Mouse (Mus musculus): ENCODE results near the gene Pon3. TPM values are rescaled to one million over a fixed set of nuclear protein-coding genes. Genes with fewer than 3 reads are reported as not detected.

Pon3 gene
- polyA plus RNA-seq (2016; fragmentation: Nextera tagmentation; extraction: Ambion mirVana) = 4.5 TPM in 2 replicates

DNA sequence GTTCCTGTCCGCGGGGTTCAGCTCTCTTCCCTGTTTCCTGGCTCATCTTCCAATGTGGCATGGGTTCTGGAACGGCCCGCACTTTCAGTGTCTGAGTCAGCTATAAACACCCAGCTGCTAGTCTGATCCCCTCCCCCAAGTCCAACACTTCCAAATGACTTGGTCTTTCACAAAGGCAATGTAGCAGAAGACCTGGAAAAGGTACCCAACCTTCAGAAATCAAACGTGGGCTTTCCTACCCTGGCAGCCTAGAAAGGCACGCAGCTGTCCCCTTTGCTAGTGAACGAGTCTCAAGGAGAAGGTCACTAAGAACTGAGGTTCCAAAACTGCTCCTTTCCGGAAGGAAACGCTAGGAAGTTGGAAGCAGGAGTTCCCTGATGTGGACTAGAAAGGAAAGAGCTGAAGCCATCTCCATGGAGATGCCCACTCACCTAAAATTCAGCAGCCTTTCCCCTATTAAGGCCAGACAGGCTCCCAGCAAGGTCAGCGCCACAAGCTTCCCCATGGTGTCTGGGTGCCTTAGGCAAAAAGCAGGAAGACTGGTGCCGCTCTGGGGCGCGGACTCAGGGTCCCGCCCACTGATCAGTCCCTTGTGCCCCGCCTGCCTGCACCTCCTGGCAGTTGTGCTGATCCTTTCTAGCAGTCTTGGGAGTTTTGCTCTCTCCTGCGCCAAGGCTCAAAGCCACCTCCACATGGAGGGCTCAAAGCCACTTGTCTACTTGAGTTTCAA is at the start of gene Pon3:
Gene Pon3, minus strand, starts transcription at position 565 of the 730 bp plus-strand sequence.
- H3K36me3 ChIP-seq (replicated peaks) = no peaks in the 10 kb centered on the region
- H3K9me3 ChIP-seq = no peaks in the 10 kb centered on the region
- H3K4me1 ChIP-seq = peaks cover 15% of the 10 kb centered on the region
- peak within 1 kb of the TSS; percentile 75 for H3K27ac ChIP-seq
- no peaks in the 10 kb centered on the region for H3K27me3 ChIP-seq (ENCODE audit: poor library complexity, severe bottlenecking)
- WGBS = 10% methylated on average over 16 of the region's 16 CpGs
- peak within 1 kb of the TSS; percentile 47 for H3K4me3 ChIP-seq
- DNase-seq (ENCODE audit: extremely low spot score, low spot score) = peak; percentile 41

DNA sequence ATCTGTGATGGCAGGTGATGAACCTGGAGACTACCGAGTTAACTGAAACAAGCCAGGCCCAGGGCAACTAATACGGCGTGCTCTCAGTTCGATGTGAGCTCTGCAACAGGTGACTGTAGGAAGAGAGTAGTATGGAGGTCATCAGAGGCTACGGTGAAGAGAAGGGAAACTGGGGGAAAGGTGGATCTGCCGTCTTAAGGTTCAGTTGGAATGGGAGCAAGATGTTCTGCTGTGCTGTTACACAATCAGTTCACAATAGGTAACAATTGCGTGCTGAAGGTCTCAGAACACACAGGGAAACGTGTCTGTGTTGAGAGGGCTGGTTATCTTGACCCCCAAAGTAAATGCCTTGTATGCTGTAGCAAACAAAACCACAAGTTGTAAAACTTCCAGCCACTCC is 48.9 kb upstream of the Pon3 start:
- H3K27ac ChIP-seq = no peak overlapping the region
- peaks cover 8% of the 10 kb centered on the region; the same call in 1 of the 2 replicates for H3K27me3 ChIP-seq (ENCODE audit: poor library complexity, severe bottlenecking)
- no peak for DNase-seq (ENCODE audit: extremely low spot score, low spot score)
- H3K9me3 ChIP-seq = no peaks in the 10 kb centered on the region
- peaks cover 5% of the 10 kb centered on the region; the same call in 1 of the 2 replicates for H3K4me1 ChIP-seq
- no peak overlapping the region for H3K4me3 ChIP-seq
- no peaks in the 10 kb centered on the region for H3K36me3 ChIP-seq (replicated peaks)
- 87% methylated on average over 8 of the region's 8 CpGs for WGBS

DNA sequence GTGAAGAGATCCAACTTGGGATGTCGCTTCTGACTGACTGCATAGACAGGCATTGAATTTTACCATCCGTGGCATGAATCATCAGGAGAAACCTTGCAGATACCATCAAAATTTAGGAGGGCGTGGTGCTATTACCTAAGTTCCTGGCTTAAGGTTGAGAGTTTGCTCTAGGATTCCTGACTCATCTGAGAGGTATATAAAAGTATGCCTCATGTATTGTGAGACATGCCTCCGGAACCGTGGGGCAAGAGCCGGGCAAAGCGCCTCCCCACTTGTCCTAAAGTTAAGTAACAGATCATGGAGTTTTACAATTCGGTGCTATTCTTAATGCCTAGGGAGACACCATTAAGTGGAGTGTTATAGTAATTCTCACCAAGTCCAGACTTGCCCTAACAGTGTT is 44.5 kb upstream of the Pon3 start:
- Histone ChIP-seq H3K36me3 (replicated peaks) (no peaks in the 10 kb centered on the region), H3K4me3 (no peak overlapping the region), H3K4me1 (peaks cover 29% of the 10 kb centered on the region), H3K27me3 (ENCODE audit: poor library complexity, severe bottlenecking) (peaks cover 11% of the 10 kb centered on the region; the same call in 1 of the 2 replicates), H3K9me3 (no peaks in the 10 kb centered on the region), H3K27ac (no peak overlapping the region)
- 91% methylated on average over 8 of the region's 8 CpGs for WGBS
- no peak for DNase-seq (ENCODE audit: extremely low spot score, low spot score)

DNA sequence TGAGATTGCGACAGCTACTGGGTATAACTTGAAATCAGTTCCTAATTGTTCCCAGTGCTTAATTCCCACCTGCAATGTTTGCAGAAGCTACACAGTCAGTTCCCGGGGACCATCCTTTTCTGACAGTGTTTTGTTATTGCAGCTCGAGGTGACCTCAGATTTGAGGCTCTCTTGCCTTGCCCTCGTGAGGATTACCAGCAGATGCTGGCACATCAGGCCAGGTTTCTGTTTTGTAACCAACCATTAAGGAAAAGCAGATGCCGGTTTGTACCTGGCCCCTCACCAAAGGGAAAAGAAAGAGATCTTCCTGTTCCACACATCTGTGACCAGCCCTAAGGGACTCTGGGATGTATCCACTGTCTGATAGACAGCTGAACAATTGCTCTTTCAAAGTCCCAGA is 43.5 kb upstream of the Pon3 start:
- Histone ChIP-seq H3K36me3 (replicated peaks) (0 out of 2 replicates have a peak, but pooled peaks cover 2% of the 10 kb centered on the region), H3K9me3 (no peaks in the 10 kb centered on the region), H3K27me3 (ENCODE audit: poor library complexity, severe bottlenecking) (peaks cover 11% of the 10 kb centered on the region; the same call in 1 of the 2 replicates), H3K4me3 (no peak overlapping the region), H3K4me1 (peaks cover 25% of the 10 kb centered on the region), H3K27ac (no peak overlapping the region)
- 62% methylated on average over 5 of the region's 5 CpGs for WGBS
- no peak for DNase-seq (ENCODE audit: extremely low spot score, low spot score)

DNA sequence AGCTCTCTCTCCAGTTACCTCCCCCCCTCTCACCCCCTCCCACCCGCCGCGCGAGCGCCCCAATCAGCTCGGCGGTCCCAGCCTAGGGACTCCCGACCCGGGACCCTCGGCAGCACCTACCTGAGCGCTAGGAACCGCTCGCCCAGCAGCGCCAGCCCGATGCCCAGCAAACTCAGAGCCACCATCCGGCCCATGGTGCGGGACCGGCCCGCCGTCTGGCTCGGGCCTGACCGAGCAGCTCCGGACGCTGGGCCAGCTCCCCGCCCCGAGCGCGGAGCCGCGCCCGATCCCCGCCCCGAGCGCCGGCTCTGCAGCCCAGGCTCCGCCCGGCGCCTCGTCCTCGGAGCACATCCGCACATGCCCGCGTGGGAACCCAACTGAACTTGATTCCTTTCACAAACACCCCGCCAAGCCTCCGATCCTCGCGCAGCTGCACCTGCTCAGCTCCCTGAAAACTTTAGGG is 42.0 kb upstream of the Pon3 start, which contains the start of gene Pon2:
Gene Pon2, minus strand, starts transcription at position 364 of the 463 bp plus-strand sequence.
- Histone ChIP-seq H3K36me3 (replicated peaks) (0 out of 2 replicates have a peak, but pooled peaks cover 2% of the 10 kb centered on the region), H3K27me3 (ENCODE audit: poor library complexity, severe bottlenecking) (peaks cover 11% of the 10 kb centered on the region; the same call in 1 of the 2 replicates), H3K9me3 (no peaks in the 10 kb centered on the region), H3K4me3 (peak within 1 kb of the TSS; percentile 74), H3K4me1 (peaks cover 25% of the 10 kb centered on the region), H3K27ac (peak within 1 kb of the TSS; percentile 97)
- WGBS = under 1% methylated on average over 46 of the region's 47 CpGs
- peak; percentile 82 for DNase-seq (ENCODE audit: extremely low spot score, low spot score)

DNA sequence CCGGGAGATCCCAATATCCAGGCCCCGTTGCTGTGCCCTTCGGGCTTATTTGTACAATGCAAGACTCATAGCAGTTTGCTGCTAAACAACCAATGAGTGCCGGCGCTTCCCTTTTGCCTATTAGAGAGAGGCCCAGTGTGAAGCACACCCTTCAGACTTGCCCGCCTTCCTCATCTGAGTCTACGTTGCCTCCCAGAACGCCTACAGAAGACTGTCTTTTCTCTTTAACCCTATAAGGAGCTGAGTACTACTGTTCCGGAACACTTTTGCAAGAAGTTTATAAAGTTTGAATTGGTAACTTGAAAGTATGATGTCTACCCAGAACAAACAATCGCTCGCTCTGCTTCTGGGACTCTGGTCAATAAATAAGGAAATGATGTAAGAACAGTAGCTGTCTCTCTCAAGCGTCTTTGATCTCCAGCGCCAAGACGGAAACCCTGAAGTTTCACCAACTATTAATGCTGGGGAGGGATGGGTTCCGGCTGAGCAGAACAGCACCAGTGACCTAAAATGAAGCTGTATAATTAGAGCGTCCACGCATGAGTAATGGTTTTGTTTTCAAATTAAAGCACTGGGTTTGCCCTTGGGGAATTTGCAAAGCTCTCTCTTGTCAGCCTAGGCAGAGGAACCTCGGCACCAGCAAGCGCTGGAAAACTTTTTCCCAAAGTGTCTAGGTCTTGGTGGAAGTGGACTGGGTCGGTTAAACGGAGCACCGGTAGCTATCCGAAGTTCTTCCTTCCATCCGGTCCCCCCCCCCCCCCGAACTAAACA is 41.4 kb upstream of the Pon3 start:
- H3K27me3 ChIP-seq (ENCODE audit: poor library complexity, severe bottlenecking) = peaks cover 11% of the 10 kb centered on the region; the same call in 1 of the 2 replicates
- H3K4me1 ChIP-seq = peaks cover 25% of the 10 kb centered on the region
- peak; percentile 64 for DNase-seq (ENCODE audit: extremely low spot score, low spot score)
- H3K36me3 ChIP-seq (replicated peaks) = 0 out of 2 replicates have a peak, but pooled peaks cover 2% of the 10 kb centered on the region
- H3K9me3 ChIP-seq = no peaks in the 10 kb centered on the region
- peak overlapping the region; percentile 74 for H3K4me3 ChIP-seq
- WGBS = 6% methylated on average over 23 of the region's 25 CpGs
- peak overlapping the region; percentile 97 for H3K27ac ChIP-seq

DNA sequence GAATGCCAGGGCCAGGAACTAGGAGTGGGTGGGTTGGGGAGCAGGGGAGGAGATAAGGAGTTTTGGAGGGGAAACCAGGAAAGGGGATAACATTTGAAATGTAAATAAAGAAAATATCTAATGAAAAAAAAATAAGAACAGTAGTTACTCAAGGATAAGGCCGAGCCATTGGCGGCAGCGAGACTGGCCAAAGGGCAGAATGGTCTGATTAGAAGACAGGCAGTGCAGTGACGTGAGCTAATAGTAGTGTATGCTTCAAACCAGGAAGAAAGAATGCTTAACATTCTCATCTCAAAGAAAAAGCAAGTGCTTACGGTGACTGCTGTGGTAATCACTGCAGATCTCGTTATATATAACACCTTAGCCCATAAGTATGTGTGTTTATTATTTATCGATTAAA is 40.0 kb upstream of the Pon3 start:
- 95% methylated on average over 7 of the region's 7 CpGs for WGBS
- Histone ChIP-seq H3K4me3 (peak overlapping the region; percentile 74; the same call in 1 of the 2 replicates), H3K27ac (no peak overlapping the region), H3K4me1 (peaks cover 31% of the 10 kb centered on the region), H3K36me3 (replicated peaks) (0 out of 2 replicates have a peak, but pooled peaks cover 2% of the 10 kb centered on the region), H3K9me3 (no peaks in the 10 kb centered on the region), H3K27me3 (ENCODE audit: poor library complexity, severe bottlenecking) (peaks cover 10% of the 10 kb centered on the region; the same call in 1 of the 2 replicates)
- no peak for DNase-seq (ENCODE audit: extremely low spot score, low spot score)

DNA sequence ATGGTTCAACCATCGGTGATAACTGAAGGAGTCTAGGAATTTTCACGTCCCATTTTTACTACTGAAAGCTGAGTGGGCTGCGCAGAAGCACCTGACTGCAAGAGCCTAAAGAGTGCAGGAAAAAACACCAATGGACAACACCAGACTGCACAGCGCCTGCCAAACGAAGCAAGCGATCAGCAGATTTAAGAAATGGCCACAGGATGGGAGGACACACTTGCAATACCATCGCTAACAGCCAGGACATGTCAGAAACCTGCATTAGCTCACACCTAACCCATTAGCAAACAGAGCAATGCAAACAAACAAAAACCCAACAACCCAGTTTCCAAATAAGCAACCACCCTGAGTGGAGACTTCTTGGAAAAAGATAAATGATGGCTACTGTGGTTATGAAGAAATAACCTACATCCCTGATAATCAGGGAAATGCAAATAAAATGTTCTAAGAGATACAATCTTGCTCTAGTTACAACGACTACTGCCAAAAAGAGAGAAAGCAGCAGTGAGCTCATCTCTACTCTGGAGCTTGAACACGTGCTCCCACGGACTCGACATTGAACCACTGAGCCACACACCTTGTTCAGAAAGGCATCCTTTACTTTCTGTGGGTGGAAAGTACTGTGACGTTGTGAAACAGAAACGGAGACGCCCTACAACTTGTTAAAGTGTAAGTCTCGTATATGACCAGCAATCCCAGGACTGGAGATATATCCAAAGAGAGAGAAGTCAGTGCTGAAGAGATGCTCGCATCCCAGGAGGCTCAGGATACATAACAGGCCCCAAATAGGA is 38.8 kb upstream of the Pon3 start:
- no peak overlapping the region for H3K4me3 ChIP-seq
- no peak overlapping the region for H3K27ac ChIP-seq
- no peak for DNase-seq (ENCODE audit: extremely low spot score, low spot score)
- H3K4me1 ChIP-seq = peaks cover 31% of the 10 kb centered on the region
- H3K27me3 ChIP-seq (ENCODE audit: poor library complexity, severe bottlenecking) = 0 out of 2 replicates have a peak, but pooled peaks cover 3% of the 10 kb centered on the region
- WGBS = 93% methylated on average over 16 of the region's 16 CpGs
- no peaks in the 10 kb centered on the region for H3K9me3 ChIP-seq
- peaks cover 2% of the 10 kb centered on the region; the same call in 1 of the 2 replicates for H3K36me3 ChIP-seq (replicated peaks)

DNA sequence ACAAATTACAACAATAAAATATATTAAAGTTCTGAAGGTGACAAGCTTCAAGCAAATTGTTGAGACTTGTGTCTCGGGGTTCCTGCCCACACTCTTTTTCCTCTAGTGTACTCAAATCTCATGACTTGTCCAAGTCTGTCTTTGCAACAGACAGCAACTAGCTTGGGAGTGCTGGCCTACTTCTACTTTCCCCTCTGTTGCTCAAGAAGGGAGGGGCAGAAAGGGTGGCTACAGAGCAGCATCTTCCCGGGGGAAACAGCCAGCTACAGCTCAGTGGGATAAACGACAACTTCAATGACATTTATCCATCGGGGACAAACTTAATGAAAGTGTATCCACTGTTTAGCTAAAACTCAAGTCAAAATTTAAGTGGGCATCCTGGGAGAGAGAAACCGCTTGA is 36.8 kb upstream of the Pon3 start:
- H3K4me3 ChIP-seq = no peak overlapping the region
- H3K36me3 ChIP-seq (replicated peaks) = peaks cover 12% of the 10 kb centered on the region
- peaks cover 31% of the 10 kb centered on the region for H3K4me1 ChIP-seq
- DNase-seq (ENCODE audit: extremely low spot score, low spot score) = no peak
- WGBS = 87% methylated on average over 5 of the region's 5 CpGs
- H3K9me3 ChIP-seq = no peaks in the 10 kb centered on the region
- H3K27ac ChIP-seq = no peak overlapping the region
- H3K27me3 ChIP-seq (ENCODE audit: poor library complexity, severe bottlenecking) = no peaks in the 10 kb centered on the region

DNA sequence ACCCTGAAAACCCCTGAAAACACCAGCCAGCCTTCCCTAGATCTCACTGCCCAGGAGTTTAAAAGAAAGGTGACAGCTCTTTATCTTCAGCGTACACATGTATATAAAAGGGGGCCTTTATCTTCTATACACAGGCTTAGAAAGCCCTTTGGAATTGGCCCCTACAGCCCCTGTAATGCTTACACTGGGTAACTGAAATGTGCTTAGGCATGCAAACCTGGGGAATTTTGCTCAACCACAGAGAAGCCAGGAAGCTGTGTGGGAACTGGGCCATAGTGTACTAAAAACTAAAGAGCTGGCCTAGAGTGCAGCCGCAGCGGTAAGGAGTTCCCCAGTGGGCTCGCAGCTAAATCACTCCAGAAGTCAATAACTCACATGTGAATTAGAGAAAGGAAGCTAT is 35.4 kb upstream of the Pon3 start:
- H3K9me3 ChIP-seq = no peaks in the 10 kb centered on the region
- H3K4me3 ChIP-seq = no peak overlapping the region
- H3K27ac ChIP-seq = peak overlapping the region; percentile 56; the same call in 1 of the 2 replicates
- peaks cover 20% of the 10 kb centered on the region for H3K4me1 ChIP-seq
- WGBS = 94% methylated on average over 4 of the region's 4 CpGs
- DNase-seq (ENCODE audit: extremely low spot score, low spot score) = no peak
- peaks cover 15% of the 10 kb centered on the region for H3K36me3 ChIP-seq (replicated peaks)
- no peaks in the 10 kb centered on the region for H3K27me3 ChIP-seq (ENCODE audit: poor library complexity, severe bottlenecking)

DNA sequence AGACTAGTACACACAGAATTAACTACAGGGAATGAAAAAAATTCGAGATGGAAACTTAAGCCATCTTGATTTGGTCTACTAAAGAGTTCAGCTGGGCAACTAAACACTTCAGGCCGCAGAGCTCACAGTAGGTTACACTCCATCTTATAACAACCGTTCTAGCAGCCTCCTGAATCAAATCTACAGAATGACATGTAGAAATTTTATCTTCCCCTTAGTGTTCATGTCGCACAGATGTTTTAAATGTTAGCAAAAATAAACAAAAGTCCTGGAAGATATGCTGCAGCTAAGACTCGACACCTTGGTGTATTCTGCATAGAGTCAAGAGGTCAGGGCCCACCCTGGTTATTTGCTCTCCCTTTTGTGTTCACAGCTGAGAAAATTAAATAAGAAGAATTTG is 31.8 kb upstream of the Pon3 start:
- Histone ChIP-seq H3K36me3 (replicated peaks) (peaks cover 18% of the 10 kb centered on the region), H3K27ac (peak overlapping the region; percentile 48), H3K4me3 (no peak overlapping the region), H3K9me3 (no peaks in the 10 kb centered on the region), H3K4me1 (peaks cover 13% of the 10 kb centered on the region), H3K27me3 (ENCODE audit: poor library complexity, severe bottlenecking) (no peaks in the 10 kb centered on the region)
- WGBS = 74% methylated on average over 5 of the region's 5 CpGs
- no peak for DNase-seq (ENCODE audit: extremely low spot score, low spot score)

DNA sequence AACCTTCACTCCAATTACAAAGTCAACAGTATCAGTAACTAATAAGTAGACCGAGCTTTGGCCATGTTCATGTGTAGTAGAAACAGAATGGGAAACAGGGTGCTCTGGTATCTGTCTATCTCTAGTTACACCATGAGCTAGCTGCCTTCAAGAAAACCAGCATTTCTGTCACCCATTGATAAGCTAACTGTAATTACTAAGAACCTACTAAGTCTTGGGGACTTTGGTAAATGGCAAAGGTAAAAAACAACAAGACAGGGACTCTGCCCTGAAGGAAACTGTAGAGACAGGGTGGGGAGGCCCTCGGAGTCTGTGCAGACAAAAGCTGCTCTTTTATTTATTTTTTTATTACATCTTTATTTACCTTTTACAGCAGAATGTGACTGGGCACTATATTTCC is 31.3 kb upstream of the Pon3 start:
- H3K27me3 ChIP-seq (ENCODE audit: poor library complexity, severe bottlenecking) = no peaks in the 10 kb centered on the region
- H3K9me3 ChIP-seq = no peaks in the 10 kb centered on the region
- peaks cover 15% of the 10 kb centered on the region for H3K4me1 ChIP-seq
- no peak for DNase-seq (ENCODE audit: extremely low spot score, low spot score)
- H3K4me3 ChIP-seq = no peak overlapping the region
- WGBS = 76% methylated on average over 2 of the region's 2 CpGs
- H3K27ac ChIP-seq = no peak overlapping the region; the same call in 1 of the 2 replicates
- peaks cover 18% of the 10 kb centered on the region for H3K36me3 ChIP-seq (replicated peaks)
